Mouse (Mus musculus) small intestine, adult 2 months (tissue): Measurements from ENCODE around the gene Pabpc4.

Experiments
- CTCF ChIP-seq: fragments of 200-500 bp; IDR thresholded peaks from 2 replicates; pipeline ENCODE4 v1.5.1; 2012; ENCODE audit warnings: low read depth, mild to moderate bottlenecking, control low read depth, inconsistent platforms, low read length, moderate library complexity, mixed read lengths; ENCODE audit not compliant: insufficient replicate concordance, insufficient read length; ENCODE audit errors: extremely low read depth
- POLR2A ChIP-seq: fragments of 200-500 bp; IDR thresholded peaks from 2 replicates; pipeline ENCODE4 v1.6.1; 2012; ENCODE audit warnings: low read depth, mild to moderate bottlenecking, control low read depth, inconsistent platforms, low read length, moderate library complexity

DNA sequence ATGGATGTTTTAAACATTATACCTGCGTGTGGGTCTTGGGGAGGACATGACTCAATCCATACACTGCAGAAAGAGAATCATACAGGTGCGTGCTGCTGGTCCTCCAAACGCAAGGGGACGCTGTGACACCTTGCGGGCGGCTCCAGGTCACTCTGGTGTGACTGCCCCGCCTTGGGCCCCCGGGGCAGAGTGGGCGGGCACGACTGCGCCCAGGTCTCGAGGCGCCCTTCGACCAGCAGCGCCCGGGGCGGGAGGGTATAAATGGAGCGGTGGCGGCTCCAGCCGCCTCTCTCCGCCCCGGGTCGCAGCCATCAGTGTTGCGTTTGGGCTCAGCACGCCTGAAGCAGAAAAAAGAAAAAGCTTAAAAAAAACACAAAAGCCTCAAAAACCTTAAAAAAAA, 20.3 kb downstream of the Pabpc4 start:
- TF ChIP-seq POLR2A (peak; percentile 80), CTCF (peak; percentile 76)
